Comparison of ENCODE assay signal across 8 mouse cellular contexts in the genomic region with DNA sequence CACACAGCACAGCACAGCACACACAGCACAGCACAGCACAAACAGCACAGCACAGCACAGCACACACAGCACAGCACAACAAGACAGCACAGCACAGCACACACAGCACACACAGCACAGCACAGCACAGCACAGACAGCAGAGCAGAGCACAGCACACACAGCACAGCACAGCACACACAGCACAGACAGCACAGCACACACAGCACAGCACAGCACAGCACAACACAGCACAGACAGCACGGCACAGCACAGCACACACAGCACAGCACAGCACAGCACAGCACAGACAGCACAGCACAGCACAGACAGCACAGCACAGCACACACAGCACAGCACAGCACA. TPM values are rescaled to one million over a fixed set of nuclear protein-coding genes. Genes with fewer than 3 reads are reported as not detected.
DNase-seq lines count a peak whose midpoint lies in the region; ATAC-seq and TF ChIP-seq lines count a peak whose summit lies in the region.
"Not testable (repeated sequence)": the region's sequence is repeated elsewhere in the genome, so short reads cannot be mapped to it uniquely, and the experiment has no call there.

No protein-coding gene starts in this region.

- not testable (repeated sequence) for H3K4me2 ChIP-seq in embryonic facial prominence, embryonic 14.5 days (ENCODE audit: low read depth, low read length); heart, postnatal 0 days (ENCODE audit: low read depth, low read length); kidney, embryonic 15.5 days; liver, embryonic 12.5 days; midbrain, embryonic 11.5 days

- H3K9me3 ChIP-seq in embryonic facial prominence, embryonic 14.5 days (ENCODE audit: control insufficient read depth, low read length); heart, postnatal 0 days (replicated peaks; ENCODE audit: control insufficient read depth, low read length); kidney, embryonic 15.5 days (replicated peaks); liver, embryonic 12.5 days (replicated peaks); midbrain, embryonic 11.5 days (ENCODE audit: control insufficient read depth, low read length): not testable (repeated sequence)

- H3K27me3 ChIP-seq in embryonic facial prominence, embryonic 14.5 days (replicated peaks; ENCODE audit: control insufficient read depth, insufficient read depth, low read length); heart, postnatal 0 days (ENCODE audit: control insufficient read depth, insufficient read depth, low read length); kidney, embryonic 15.5 days; liver, embryonic 12.5 days (replicated peaks); midbrain, embryonic 11.5 days (ENCODE audit: control insufficient read depth, insufficient read depth, low read length): not testable (repeated sequence)

- not testable (repeated sequence) for H3K36me3 ChIP-seq in embryonic facial prominence, embryonic 14.5 days (ENCODE audit: control insufficient read depth, insufficient read depth, low read length); heart, postnatal 0 days (replicated peaks; ENCODE audit: control insufficient read depth, insufficient read depth, low read length); kidney, embryonic 15.5 days; liver, embryonic 12.5 days; midbrain, embryonic 11.5 days (ENCODE audit: control insufficient read depth, insufficient read depth, low read length)

- WGBS in embryonic facial prominence, embryonic 14.5 days: 30% methylated on average over 1 of the region's 1 CpGs
- 23% methylated on average over 1 of the region's 1 CpGs for WGBS in heart, postnatal 0 days
- WGBS in kidney, embryonic 15.5 days: 11% methylated on average over 1 of the region's 1 CpGs
- 11% methylated on average over 1 of the region's 1 CpGs for WGBS in liver, embryonic 12.5 days (ENCODE audit: insufficient replicate concordance)
- 35% methylated on average over 1 of the region's 1 CpGs for whole genome bisulfite sequencing in midbrain, embryonic 11.5 days

- TF ChIP-seq EP300 in heart, postnatal 0 days (IDR thresholded peaks at IDR 0.05; ENCODE audit: low read depth): not testable (repeated sequence)

- not testable (repeated sequence) for H3K27ac ChIP-seq in embryonic facial prominence, embryonic 14.5 days (replicated peaks; ENCODE audit: low read depth, low read length); heart, postnatal 0 days (ENCODE audit: low read depth); kidney, embryonic 15.5 days; liver, embryonic 12.5 days; midbrain, embryonic 11.5 days (ENCODE audit: low read depth, low read length)

- H3K9ac ChIP-seq in embryonic facial prominence, embryonic 14.5 days (ENCODE audit: low read depth, low read length); heart, postnatal 0 days (replicated peaks; ENCODE audit: low read depth, low read length); kidney, embryonic 15.5 days; liver, embryonic 12.5 days; midbrain, embryonic 11.5 days (ENCODE audit: low read length): not testable (repeated sequence)

- peak; percentile 10 for DNase-seq in CD4-positive, CD25-positive, alpha-beta regulatory T cell, adult 2 months (ENCODE audit: low read depth, low spot score)
- not testable (repeated sequence) for DNase-seq in embryonic facial prominence, embryonic 14.5 days (ENCODE audit: low spot score); heart, postnatal 0 days (ENCODE audit: low spot score); midbrain, embryonic 11.5 days (ENCODE audit: low spot score, missing footprints)

- H3K4me3 ChIP-seq in embryonic facial prominence, embryonic 14.5 days (ENCODE audit: low read depth, low read length); heart, postnatal 0 days (ENCODE audit: low read depth, low read length); kidney, embryonic 15.5 days (replicated peaks); liver, embryonic 12.5 days; midbrain, embryonic 11.5 days (ENCODE audit: low read depth, low read length): not testable (repeated sequence)

- ATAC-seq in embryonic facial prominence, embryonic 14.5 days (ENCODE audit: low read depth): 0 out of 2 replicates have a peak, but pooled peaks have one; percentile 9
- peak; percentile 75 for ATAC-seq in granulocyte monocyte progenitor cell, adult 5-6 weeks (replicated peaks; ENCODE audit: poor library complexity, severe bottlenecking)
- peak; percentile 41 for ATAC-seq in heart, postnatal 0 days (ENCODE audit: insufficient read depth, low read depth)
- peak; percentile 36 for ATAC-seq in kidney, embryonic 15.5 days (replicated peaks; ENCODE audit: low FRiP score)
- ATAC-seq in liver, embryonic 12.5 days: peak; percentile 24; the same call in 1 of the 2 replicates
- peak; percentile 42; the same call in 1 of the 2 replicates for ATAC-seq in midbrain, embryonic 11.5 days (ENCODE audit: low FRiP score)
- ATAC-seq in neutrophil, adult 5-6 weeks (ENCODE audit: extremely low read depth, insufficient number of reproducible peaks, low FRiP score, poor library complexity, severe bottlenecking): peak; percentile 65

- not testable (repeated sequence) for TF ChIP-seq CTCF in heart, postnatal 0 days (IDR thresholded peaks at IDR 0.05; ENCODE audit: low read depth)

- not testable (repeated sequence) for H3K4me1 ChIP-seq in embryonic facial prominence, embryonic 14.5 days (ENCODE audit: control insufficient read depth, insufficient read depth, low read length); heart, postnatal 0 days (ENCODE audit: control insufficient read depth, insufficient read depth); kidney, embryonic 15.5 days; liver, embryonic 12.5 days; midbrain, embryonic 11.5 days (ENCODE audit: control insufficient read depth, insufficient read depth, low read length)

RNA-seq across cellular contexts. Expression of a gene that starts 35.6 kb away (rescaled TPM):
- polyA plus RNA-seq in embryonic facial prominence, embryonic 14.5 days (2014; fragmentation: Nextera tagmentation; extraction: Ambion mirVana): 16.0 and 19.2 TPM in 2 replicates
- 10.4 and 13.9 TPM in 2 replicates for total RNA-seq in granulocyte monocyte progenitor cell, adult 5-6 weeks (2014; fragmentation: Nextera tagmentation)
- 13.1 and 13.7 TPM in 2 replicates for total RNA-seq in granulocyte monocyte progenitor cell, adult 5-6 weeks (2017)
- 2.5 and 7.5 TPM in 2 replicates for total RNA-seq in heart, postnatal 0 days (2014; rRNA removed; ENCODE audit: low replicate concordance)
- 12.2 and 14.3 TPM in 2 replicates for polyA plus RNA-seq in heart, postnatal 0 days (2015; fragmentation: Nextera tagmentation; extraction: Ambion mirVana)
- polyA plus RNA-seq in kidney, embryonic 15.5 days (2015; fragmentation: Nextera tagmentation; extraction: Ambion mirVana): 22.5 and 23.7 TPM in 2 replicates
- 10.9 TPM in 2 replicates for polyA plus RNA-seq in liver, embryonic 12.5 days (2016; fragmentation: Nextera tagmentation; extraction: Ambion mirVana)
- polyA plus RNA-seq in midbrain, embryonic 11.5 days (2014; fragmentation: Nextera tagmentation; extraction: Ambion mirVana): 22.8 and 23.7 TPM in 2 replicates
- 12.8 and 14.6 TPM in 2 replicates for total RNA-seq in neutrophil, adult 5-6 weeks (2017)

Comparison
In these comparisons a context has a peak if more than half of its experiments do, and no peak if none do; other contexts are left out.
1. ATAC-seq: peak in every context shown above with its lines; median percentile 75 in granulocyte monocyte progenitor cell, adult 5-6 weeks; 65 in neutrophil, adult 5-6 weeks; 42 in midbrain, embryonic 11.5 days; 41 in heart, postnatal 0 days; 36 in kidney, embryonic 15.5 days; 24 in liver, embryonic 12.5 days; 9 in embryonic facial prominence, embryonic 14.5 days.